Mouse (Mus musculus) neural tube, embryonic 12.5 days (tissue): ENCODE results near the gene Arg1. TPM values are rescaled to one million over a fixed set of nuclear protein-coding genes. Genes with fewer than 3 reads are reported as not detected.

Experiments
- ATAC-seq: fragments of 200-750 bp; cut with Nextera tagmentation; 2 replicates; pipeline ENCODE4 v1.8.0; 2017; ENCODE audit warnings: low read depth, mild to moderate bottlenecking, moderate TSS enrichment, moderate library complexity; ENCODE audit not compliant: low FRiP score
- H3K27ac ChIP-seq: fragments of 300-500 bp; sonication (generic); 2 replicates; pipeline ENCODE4 v1.5.1; 2016
- H3K27me3 ChIP-seq: fragments of 300-500 bp; sonication (generic); replicated peaks from 2 replicates; pipeline ENCODE4 v1.6.1; 2016; ENCODE audit warnings: mild to moderate bottlenecking
- H3K36me3 ChIP-seq: fragments of 300-500 bp; sonication (generic); 2 replicates; pipeline ENCODE4 v1.6.1; 2016; ENCODE audit warnings: mild to moderate bottlenecking
- H3K4me1 ChIP-seq: fragments of 300-500 bp; sonication (generic); 2 replicates; pipeline ENCODE4 v1.6.1; 2016
- H3K4me2 ChIP-seq: fragments of 300-500 bp; sonication (generic); replicated peaks from 2 replicates; pipeline ENCODE4 v1.6.1; 2016; ENCODE audit warnings: mild to moderate bottlenecking
- H3K4me3 ChIP-seq: fragments of 300-500 bp; sonication (generic); 2 replicates; pipeline ENCODE4 v1.5.1; 2016
- H3K9ac ChIP-seq: fragments of 300-500 bp; sonication (generic); 2 replicates; pipeline ENCODE4 v1.6.1; 2016; ENCODE audit warnings: mild to moderate bottlenecking
- H3K9me3 ChIP-seq: fragments of 300-500 bp; sonication (generic); 2 replicates; pipeline ENCODE4 v1.6.1; 2016; ENCODE audit warnings: mild to moderate bottlenecking
- WGBS: fragments of 180-500 bp; shearing (Covaris S2); methylation state at CpG from one replicate; pipeline ENCODE4 v1.1.7; 2016; 5-methylcytosine and 5-hydroxymethylcytosine counted together
- microRNA-seq: library from miRNA; unstranded; fragments of <30 nt; microRNA quantifications from one replicate; pipeline ENCODE4, GENCODE M21; 2017
- polyA plus RNA-seq: library from polyadenylated mRNA; unstranded; fragments of >200 nt; fragmentation: Nextera tagmentation; extraction: Ambion mirVana; gene quantifications from 2 replicates; pipeline ENCODE4 v1.2.1, GENCODE M21; 2016

The Arg1 gene
- polyA plus RNA-seq, 1 experiment from 2014 or later = 9.2 TPM

DNA sequence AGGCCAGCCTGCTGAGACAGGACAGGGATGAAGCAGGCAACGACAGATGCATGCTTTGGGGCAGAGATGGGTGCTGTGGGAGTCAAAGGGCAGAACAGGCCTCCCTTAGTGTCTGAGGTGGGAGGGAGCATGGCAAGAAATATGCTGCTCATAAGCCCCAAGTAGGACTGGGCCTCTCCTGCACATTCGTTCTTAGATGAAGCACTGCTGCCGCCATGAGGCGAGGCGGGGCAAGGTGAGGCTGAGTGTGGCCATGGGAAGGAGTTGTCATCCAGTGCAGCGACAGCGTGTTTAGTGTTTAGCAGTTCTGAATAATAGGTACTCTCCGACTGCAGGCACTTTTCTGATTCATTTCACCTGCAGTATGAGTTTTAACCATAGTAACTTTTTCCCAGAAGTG is 31.4 kb downstream of the Arg1 start:
- H3K27ac ChIP-seq = no peak overlapping the region
- no peak overlapping the region for H3K4me3 ChIP-seq
- H3K9ac ChIP-seq = no peak overlapping the region
- no peak overlapping the region for H3K4me2 ChIP-seq
- no peaks in the 10 kb centered on the region for H3K9me3 ChIP-seq
- WGBS = 87% methylated on average over 8 of the region's 8 CpGs
- ATAC-seq = no peak
- peaks cover 81% of the 10 kb centered on the region for H3K36me3 ChIP-seq
- H3K27me3 ChIP-seq = no peaks in the 10 kb centered on the region
- H3K4me1 ChIP-seq = no peaks in the 10 kb centered on the region

DNA sequence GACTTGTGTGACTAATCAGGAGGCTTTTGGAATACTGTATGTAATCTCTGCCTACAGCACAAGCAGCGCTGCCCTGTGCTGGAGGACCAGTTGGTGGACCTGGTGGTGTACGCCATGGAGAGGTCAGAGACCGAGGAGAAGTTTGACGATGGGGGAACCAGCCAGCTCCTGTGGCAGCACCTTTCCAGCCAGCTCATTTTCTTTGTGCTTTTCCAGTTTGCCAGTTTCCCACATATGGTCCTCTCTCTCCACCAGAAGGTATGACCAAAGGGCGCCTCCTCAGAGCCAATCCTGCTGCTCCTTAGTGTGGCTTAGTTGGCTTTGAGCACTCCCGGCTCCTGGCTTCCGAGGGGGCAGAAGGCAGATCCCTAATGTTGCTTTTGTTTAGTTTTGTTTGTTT is 38.9 kb downstream of the Arg1 start:
- no peak overlapping the region for H3K4me2 ChIP-seq
- H3K36me3 ChIP-seq = peaks cover 68% of the 10 kb centered on the region
- H3K27ac ChIP-seq = no peak overlapping the region
- ATAC-seq = no peak
- H3K4me3 ChIP-seq = no peak overlapping the region
- H3K9ac ChIP-seq = no peak overlapping the region
- no peaks in the 10 kb centered on the region for H3K4me1 ChIP-seq
- 93% methylated on average over 7 of the region's 7 CpGs for WGBS
- no peaks in the 10 kb centered on the region for H3K9me3 ChIP-seq
- H3K27me3 ChIP-seq = no peaks in the 10 kb centered on the region

DNA sequence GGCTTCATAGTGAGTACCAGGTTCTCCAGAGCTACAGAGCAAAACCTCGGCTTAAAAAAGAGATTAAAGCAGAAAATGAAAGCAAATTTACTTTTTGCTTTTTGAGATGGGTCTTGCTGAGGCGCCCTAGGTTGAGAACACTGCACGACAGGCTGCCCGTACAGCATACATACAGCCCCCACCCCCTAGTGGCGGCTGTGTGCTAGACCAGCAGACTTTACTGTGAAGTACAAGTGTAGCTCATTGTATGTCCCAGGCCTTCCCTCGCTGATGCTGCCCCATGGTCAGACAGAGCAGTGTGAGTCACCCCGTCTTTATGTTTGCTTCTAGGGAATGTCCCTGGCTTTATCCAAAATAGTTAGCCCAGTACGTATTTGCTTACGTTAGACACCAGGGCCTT is 41.3 kb downstream of the Arg1 start:
- Histone ChIP-seq H3K27ac (no peak overlapping the region), H3K9ac (no peak overlapping the region), H3K27me3 (no peaks in the 10 kb centered on the region), H3K9me3 (no peaks in the 10 kb centered on the region), H3K4me2 (no peak overlapping the region), H3K4me3 (no peak overlapping the region), H3K4me1 (no peaks in the 10 kb centered on the region), H3K36me3 (peaks cover 74% of the 10 kb centered on the region)
- 87% methylated on average over 9 of the region's 9 CpGs for WGBS
- 0 out of 2 replicates have a peak, but pooled peaks have one; percentile 56 for ATAC-seq

DNA sequence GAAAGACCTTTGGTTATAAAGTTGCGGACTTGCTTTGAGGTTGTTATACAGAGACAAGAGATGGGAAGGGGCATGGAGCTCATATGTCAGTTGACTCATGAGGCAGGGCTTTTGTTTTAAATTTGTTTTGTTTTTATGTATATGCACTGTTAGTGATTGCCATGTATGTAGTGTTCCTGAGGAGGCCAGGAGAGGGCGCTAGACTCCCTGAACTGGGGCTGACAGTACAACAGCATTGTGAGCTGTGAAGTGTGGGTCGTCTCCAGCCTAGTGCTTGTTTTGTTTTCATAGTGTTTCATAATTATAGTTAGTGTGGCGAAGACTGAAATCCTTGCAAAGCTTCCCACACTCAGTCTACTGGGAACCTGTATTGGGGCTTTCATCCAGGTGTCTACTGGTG is 53.7 kb downstream of the Arg1 start:
- H3K4me1 ChIP-seq = 0 out of 2 replicates have a peak, but pooled peaks cover 2% of the 10 kb centered on the region
- H3K9me3 ChIP-seq = no peaks in the 10 kb centered on the region
- H3K9ac ChIP-seq = no peak overlapping the region
- no peak overlapping the region for H3K4me2 ChIP-seq
- peaks cover 60% of the 10 kb centered on the region for H3K36me3 ChIP-seq
- H3K27ac ChIP-seq = no peak overlapping the region
- 83% methylated on average over 4 of the region's 4 CpGs for WGBS
- no peaks in the 10 kb centered on the region for H3K27me3 ChIP-seq
- no peak for ATAC-seq
- no peak overlapping the region for H3K4me3 ChIP-seq

DNA sequence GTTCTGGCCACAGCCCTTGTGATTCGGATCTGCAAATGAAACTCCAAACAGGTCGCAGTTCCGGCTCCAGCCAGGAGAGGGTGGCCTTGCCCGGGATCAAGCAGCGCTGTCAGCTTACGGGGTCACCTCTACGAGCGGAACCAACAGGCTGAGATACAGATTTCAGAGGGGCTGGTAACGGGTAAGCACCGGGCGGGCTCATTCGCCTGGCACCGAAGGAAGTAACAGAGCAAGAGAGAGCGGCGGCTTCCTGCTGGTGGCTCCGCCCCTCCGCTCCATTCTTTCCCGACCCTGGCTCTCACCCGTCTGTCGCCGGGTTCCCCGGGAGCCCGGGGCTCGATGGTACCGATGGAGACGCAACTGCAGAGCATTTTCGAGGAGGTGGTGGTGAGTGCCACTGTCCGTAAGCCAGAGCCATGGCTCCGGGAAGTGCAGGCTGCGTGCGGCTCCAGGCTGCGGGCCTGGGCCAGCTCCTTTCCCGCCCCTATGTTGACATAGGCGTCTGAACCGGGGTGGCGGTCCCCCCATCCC is 57.5 kb downstream of the Arg1 start, which contains the start of gene Med23:
Gene Med23, plus strand, starts transcription at position 227 of the 531 bp plus-strand sequence.
- ATAC-seq = peak; percentile 100
- Histone ChIP-seq H3K27me3 (no peaks in the 10 kb centered on the region), H3K36me3 (peaks cover 27% of the 10 kb centered on the region), H3K4me2 (peak within 1 kb of the TSS; percentile 64), H3K4me3 (peak within 1 kb of the TSS; percentile 87), H3K9me3 (no peaks in the 10 kb centered on the region), H3K27ac (no peak within 1 kb of the TSS), H3K4me1 (0 out of 2 replicates have a peak, but pooled peaks cover 2% of the 10 kb centered on the region), H3K9ac (peak within 1 kb of the TSS; percentile 83)
- under 1% methylated on average over 36 of the region's 36 CpGs for WGBS

Small RNA genes lying within 50 kb of the gene (microRNA-seq; reads per million reads assigned to microRNA genes)
- gene Mir6905 = not detected

Other genes starting within 250 kb of the Arg1 start
- 2.0 and 2.1 TPM in 2 replicates for gene Enpp1, start 215.3 kb downstream of the Arg1 start, polyA plus RNA-seq
- 6.6 and 6.8 TPM in 2 replicates for gene Enpp3, start 84.7 kb downstream of the Arg1 start, polyA plus RNA-seq
- 28.1 and 33.5 TPM in 2 replicates for gene Med23, start 57.5 kb downstream of the Arg1 start, polyA plus RNA-seq